Mouse (Mus musculus): ENCODE results near the gene Gm11084.

- TF ChIP-seq CTCF (IDR thresholded peaks at IDR 0.05; ENCODE audit: control insufficient read depth, insufficient read depth, insufficient read length), result no peak
- no peak for TF ChIP-seq MAX (IDR thresholded peaks at IDR 0.05)
- TF ChIP-seq MYOD1 (IDR thresholded peaks at IDR 0.05; ENCODE audit: control insufficient read depth, insufficient read length, low read depth), result no peak
- no peak for TF ChIP-seq USF1 (IDR thresholded peaks at IDR 0.05; ENCODE audit: low read depth)
- TF ChIP-seq FOSL1 (IDR thresholded peaks at IDR 0.05; ENCODE audit: insufficient read depth, low read length, poor library complexity, severe bottlenecking), result no peak
- TF ChIP-seq CEBPB (IDR thresholded peaks at IDR 0.05; ENCODE audit: low read depth), result no peak
- no peak for TF ChIP-seq MYOG (IDR thresholded peaks at IDR 0.05; ENCODE audit: control insufficient read depth, extremely low read depth, insufficient read length)
Observed at GRCm38 (mm10) chr2:72965450-72965849, 21.1 kb downstream of the Gm11084 start.

All from C2C12 (cell line).